Mouse (Mus musculus) MEL (cell line): ENCODE measurements around the gene Rrad. TPM values are rescaled to one million over a fixed set of nuclear protein-coding genes. Genes with fewer than 3 reads are reported as not detected.

Source experiments
- polyA plus RNA-seq, 2 experiments: library from polyadenylated mRNA; stranded (reverse) in 1 of 2; unstranded in 1 of 2; fragments of >175 nt in 1 of 2; fragments of >200 nt in 1 of 2; gene quantifications; 2 replicates each; pipeline versions ENCODE4 v1.2.1 to v1.2.4; 2012; ENCODE audit warnings: low replicate concordance in 2 of 2, low read depth in 1 of 2; ENCODE audit not compliant: insufficient read length in 2 of 2, insufficient read depth in 1 of 2, missing spikeins in 1 of 2
- total RNA-seq: library from RNA; depleted of rRNA; stranded (reverse); fragments of 300-350 nt; gene quantifications from 2 replicates; pipeline ENCODE4 v1.2.3, GENCODE M21; 2012; rRNA removed

Rrad gene
- total and polyA plus RNA-seq, 3 experiments = 8.9 to 9.4 TPM; not detected in 1

Other genes with a start within 250 kb of the Rrad start
- gene Cmtm4, start 235.5 kb downstream of the Rrad start, total RNA-seq = 6.4 and 6.5 TPM in 2 replicates
- 10 to 100 TPM; 12.0 to 31.1 TPM for gene Cmtm4, start 235.5 kb downstream of the Rrad start, polyA plus RNA-seq
- 19.3 and 22.4 TPM in 2 replicates for gene Dync1li2, start 188.3 kb downstream of the Rrad start, total RNA-seq
- gene Dync1li2, start 188.3 kb downstream of the Rrad start, polyA plus RNA-seq = 10 to 100 TPM in 1 of 2 experiments, not detected in 1; 23.8 TPM
- gene Terb1, start 121.4 kb downstream of the Rrad start, total RNA-seq = not detected in 2 replicates
- not detected for gene Terb1, start 121.4 kb downstream of the Rrad start, polyA plus RNA-seq
- gene Nae1, start 96.7 kb downstream of the Rrad start, total RNA-seq = 41.9 and 49.7 TPM in 2 replicates
- 10 to 100 TPM in 1 of 2 experiments, not detected in 1; 39.2 TPM for gene Nae1, start 96.7 kb downstream of the Rrad start, polyA plus RNA-seq
- gene Car7, start 96.6 kb downstream of the Rrad start, total RNA-seq = 2.9 and 3.1 TPM in 2 replicates
- 1 to 10 TPM in 1 of 2 experiments, not detected in 1; 2.4 TPM for gene Car7, start 96.6 kb downstream of the Rrad start, polyA plus RNA-seq
- gene Pdp2, start 39.9 kb downstream of the Rrad start, total RNA-seq = 12.2 and 12.3 TPM in 2 replicates
- 10 to 100 TPM in 1 of 2 experiments, not detected in 1; 12.4 TPM for gene Pdp2, start 39.9 kb downstream of the Rrad start, polyA plus RNA-seq
- not detected in 2 replicates for gene Cdh16, start 6.9 kb downstream of the Rrad start, total RNA-seq
- under 1 TPM in 1 of 2 experiments, not detected in 1; 0.45 TPM for gene Cdh16, start 6.9 kb downstream of the Rrad start, polyA plus RNA-seq
- gene Ciao2b, start 10.6 kb upstream of the Rrad start, total RNA-seq = 78.7 and 82.4 TPM in 2 replicates
- gene Ciao2b, start 10.6 kb upstream of the Rrad start, polyA plus RNA-seq = 100 to 1,000 TPM in 1 of 2 experiments, not detected in 1; 110 TPM
- not detected in 2 replicates for gene Ces2a, start 102.7 kb upstream of the Rrad start, total RNA-seq
- not detected for gene Ces2a, start 102.7 kb upstream of the Rrad start, polyA plus RNA-seq
- gene Ces2b, start 200.2 kb upstream of the Rrad start, total RNA-seq = not detected in 2 replicates
- gene Ces2b, start 200.2 kb upstream of the Rrad start, polyA plus RNA-seq = not detected
- not detected in 2 replicates for gene Ces2c, start 215.7 kb upstream of the Rrad start, total RNA-seq
- not detected for gene Ces2c, start 215.7 kb upstream of the Rrad start, polyA plus RNA-seq